ENCODE assay signal across 27 mouse cellular contexts in genomic region chrX:109160901-109161300, GRCm38 (mm10). TPM values are rescaled to one million over a fixed set of nuclear protein-coding genes. Genes with fewer than 3 reads are reported as not detected.
DNase-seq lines count a peak whose midpoint lies in the region; ATAC-seq and TF ChIP-seq lines count a peak whose summit lies in the region.
"Had no signal": no experiment of that assay in that cellular context is flagged by ENCODE, and none has a peak within 500 bp of the region (broad histone marks: within the 10 kb centered on the region; RNA-seq: fewer than 3 reads in every experiment).

No protein-coding gene starts in this region.

- H3K27ac ChIP-seq in lung, postnatal 0 days (ENCODE audit: low read length), result no peak overlapping the region
- no peak overlapping the region for H3K27ac ChIP-seq in intestine, embryonic 16.5 days (ENCODE audit: low read length)
- H3K27ac ChIP-seq: embryonic facial prominence, embryonic 15.5 days; forebrain, embryonic 10.5 days; forebrain, embryonic 15.5 days; heart, embryonic 10.5 days; hindbrain, embryonic 13.5 days; hindbrain, postnatal 0 days had no signal

- ATAC-seq in lung, postnatal 0 days, result no peak
- ATAC-seq in activated CD4-positive, CD25-positive, alpha-beta regulatory T cell, adult 4 months, result peak; percentile 80
- ATAC-seq in intestine, embryonic 16.5 days, result peak; percentile 82
- ATAC-seq: forebrain, embryonic 15.5 days; hindbrain, postnatal 0 days; Patski had no signal

- H3K4me3 ChIP-seq in lung, adult 2 months (replicated peaks; ENCODE audit: extremely low read depth, low read depth, low read length), result peak overlapping the region; percentile 29
- no peak overlapping the region for H3K4me3 ChIP-seq in lung, postnatal 0 days (ENCODE audit: low read depth, low read length)
- H3K4me3 ChIP-seq in intestine, embryonic 16.5 days (ENCODE audit: low read length), result no peak overlapping the region
- H3K4me3 ChIP-seq: embryonic facial prominence, embryonic 15.5 days; erythroblast, embryonic 14.5 days; forebrain, embryonic 10.5 days; forebrain, embryonic 15.5 days; heart, embryonic 10.5 days; hindbrain, embryonic 13.5 days had no signal

- H3K4me2 ChIP-seq in lung, postnatal 0 days (replicated peaks; ENCODE audit: low read depth, low read length), result no peak overlapping the region; the same call in 1 of the 2 replicates
- H3K4me2 ChIP-seq in intestine, embryonic 16.5 days (ENCODE audit: low read depth, low read length), result 0 out of 2 replicates have a peak overlapping the region, but pooled peaks have one; percentile 19
- H3K4me2 ChIP-seq: embryonic facial prominence, embryonic 15.5 days; forebrain, embryonic 15.5 days; hindbrain, embryonic 13.5 days had no signal

- H3K36me3 ChIP-seq in lung, postnatal 0 days (ENCODE audit: insufficient read depth, low read length), result no peaks in the 10 kb centered on the region
- no peaks in the 10 kb centered on the region for H3K36me3 ChIP-seq in intestine, embryonic 16.5 days (ENCODE audit: control insufficient read depth, insufficient read depth, low read length)
- H3K36me3 ChIP-seq: embryonic facial prominence, embryonic 15.5 days; forebrain, embryonic 15.5 days; heart, embryonic 10.5 days; hindbrain, embryonic 13.5 days had no signal

- no peak for DNase-seq in lung, adult 2 months
- DNase-seq in lung, postnatal 0 days (ENCODE audit: low spot score), result no peak
- peak; percentile 27 for DNase-seq in CD4-positive helper T cell, adult 2 months (ENCODE audit: low read depth, low spot score)
- DNase-seq in cerebellum, postnatal 14 days, result no peak
- DNase-seq in kidney, adult 11 months, result no peak
- DNase-seq in kidney, adult 8-10 months, result no peak
- DNase-seq: adrenal gland, adult 2 months; adrenal gland, postnatal 25 days; cerebellum, adult 18-20 months; cerebellum, adult 9-11 months; embryo, embryonic 11 days; gastrocnemius, postnatal 36 days; heart, adult 11 months; heart, postnatal 10 days; heart, postnatal 4 days had no signal

- H3K4me1 ChIP-seq in lung, adult 2 months (ENCODE audit: control insufficient read depth, insufficient read depth, low read length), result no peaks in the 10 kb centered on the region
- no peaks in the 10 kb centered on the region for H3K4me1 ChIP-seq in lung, postnatal 0 days (ENCODE audit: insufficient read depth, low read depth, low read length)
- no peaks in the 10 kb centered on the region for H3K4me1 ChIP-seq in intestine, embryonic 16.5 days (ENCODE audit: control insufficient read depth, insufficient read depth, low read length)
- H3K4me1 ChIP-seq: embryonic facial prominence, embryonic 15.5 days; forebrain, embryonic 10.5 days; forebrain, embryonic 15.5 days; heart, embryonic 10.5 days; hindbrain, embryonic 13.5 days had no signal

- no peak for TF ChIP-seq CTCF in lung, adult 2 months (IDR thresholded peaks at IDR 0.05; ENCODE audit: insufficient read depth, low read length)
- TF ChIP-seq CTCF in lung, postnatal 0 days (IDR thresholded peaks at IDR 0.05), result no peak

- no peak overlapping the region for H3K9ac ChIP-seq in lung, postnatal 0 days (replicated peaks; ENCODE audit: low read depth)
- no peak overlapping the region for H3K9ac ChIP-seq in intestine, embryonic 16.5 days (ENCODE audit: low read depth, low read length)
- H3K9ac ChIP-seq: embryonic facial prominence, embryonic 15.5 days; forebrain, embryonic 15.5 days; hindbrain, embryonic 13.5 days had no signal

- no peaks in the 10 kb centered on the region for H3K27me3 ChIP-seq in lung, postnatal 0 days (replicated peaks; ENCODE audit: insufficient read depth, low read length)
- no peaks in the 10 kb centered on the region for H3K27me3 ChIP-seq in intestine, embryonic 16.5 days (replicated peaks; ENCODE audit: control insufficient read depth, insufficient read depth, low read length)
- H3K27me3 ChIP-seq: embryonic facial prominence, embryonic 15.5 days; forebrain, embryonic 15.5 days; hindbrain, embryonic 13.5 days had no signal

- no peaks in the 10 kb centered on the region for H3K9me3 ChIP-seq in lung, postnatal 0 days (ENCODE audit: low read length)
- no peaks in the 10 kb centered on the region for H3K9me3 ChIP-seq in intestine, embryonic 16.5 days (ENCODE audit: control insufficient read depth, low read length)
- H3K9me3 ChIP-seq: embryonic facial prominence, embryonic 15.5 days; forebrain, embryonic 10.5 days; forebrain, embryonic 15.5 days; heart, embryonic 10.5 days; hindbrain, embryonic 13.5 days had no signal

- TF ChIP-seq POLR2A in lung, adult 2 months (IDR thresholded peaks at IDR 0.05; ENCODE audit: borderline replicate concordance, extremely low read depth, low read depth, low read length), result no peak

- TF ChIP-seq EP300 in lung, postnatal 0 days (IDR thresholded peaks at IDR 0.05), result no peak

- WGBS in lung, adult 2 months, result 37% methylated on average over 4 of the region's 4 CpGs
- WGBS in lung, postnatal 0 days, result 49% methylated on average over 4 of the region's 4 CpGs
- 66% methylated on average over 4 of the region's 4 CpGs for WGBS in intestine, embryonic 16.5 days

RNA-seq across cellular contexts. Expression of gene Gm6377, which starts 35.7 kb away (rescaled TPM):
- polyA plus RNA-seq in lung, adult 2 months (2012; rRNA removed), result 0.03 and 0.15 TPM in 2 replicates
- polyA plus RNA-seq in lung, postnatal 0 days (2015; fragmentation: Nextera tagmentation; extraction: Ambion mirVana), result 0.47 and 0.95 TPM in 2 replicates
- polyA plus RNA-seq in activated CD4-positive, CD25-positive, alpha-beta regulatory T cell, adult 4 months (2017; shearing (Covaris generic)), result under 1 TPM; 0.17 to 0.62 TPM
- 0.10 and 0.17 TPM in 2 replicates for polyA plus RNA-seq in intestine, embryonic 16.5 days (2015; fragmentation: Nextera tagmentation; extraction: Ambion mirVana)
- polyA plus RNA-seq: adrenal gland, adult 2 months; embryonic facial prominence, embryonic 11.5 days; erythroblast, embryonic 14.5 days; forebrain, embryonic 15.5 days; heart, embryonic 14.5 days had no signal
